Mouse (Mus musculus) heart, adult 2 months (tissue): ENCODE measurements around the gene Mllt3.

ENCODE experiments used
- CTCF ChIP-seq: fragments of 200-600 bp; IDR thresholded peaks from 2 replicates; pipeline ENCODE4 v1.8.1; 2022; ENCODE audit warnings: antibody characterized with exemption, mild to moderate bottlenecking, moderate library complexity
- POLR2A ChIP-seq: fragments of 200-500 bp; IDR thresholded peaks from 2 replicates; pipeline ENCODE4 v1.6.1; 2011; ENCODE audit warnings: mild to moderate bottlenecking, low read depth, low read length, control low read depth; ENCODE audit not compliant: insufficient read depth

DNA sequence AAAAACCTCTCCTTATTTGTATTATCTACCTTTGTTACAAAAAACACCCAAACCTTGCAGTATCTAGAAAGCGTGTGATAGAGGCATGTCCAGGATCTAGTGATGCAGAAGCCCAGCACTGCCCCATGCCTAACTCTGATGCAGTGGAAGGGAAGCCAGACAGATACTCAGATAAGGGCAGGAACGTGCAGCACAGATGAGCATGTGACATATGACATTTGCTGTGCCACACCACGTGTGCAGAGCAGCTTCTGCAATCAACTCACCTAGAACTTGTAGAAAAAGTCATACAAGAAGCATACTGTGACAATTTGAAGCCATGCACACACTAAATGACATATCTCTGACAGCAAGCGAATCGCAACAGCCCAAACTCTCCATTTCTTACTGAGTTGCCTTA is 9.6 kb downstream of the Mllt3 start:
- no peak for TF ChIP-seq POLR2A
- TF ChIP-seq CTCF, result no peak
